Mouse (Mus musculus): ENCODE results near the gene Kmt5a.

DNA sequence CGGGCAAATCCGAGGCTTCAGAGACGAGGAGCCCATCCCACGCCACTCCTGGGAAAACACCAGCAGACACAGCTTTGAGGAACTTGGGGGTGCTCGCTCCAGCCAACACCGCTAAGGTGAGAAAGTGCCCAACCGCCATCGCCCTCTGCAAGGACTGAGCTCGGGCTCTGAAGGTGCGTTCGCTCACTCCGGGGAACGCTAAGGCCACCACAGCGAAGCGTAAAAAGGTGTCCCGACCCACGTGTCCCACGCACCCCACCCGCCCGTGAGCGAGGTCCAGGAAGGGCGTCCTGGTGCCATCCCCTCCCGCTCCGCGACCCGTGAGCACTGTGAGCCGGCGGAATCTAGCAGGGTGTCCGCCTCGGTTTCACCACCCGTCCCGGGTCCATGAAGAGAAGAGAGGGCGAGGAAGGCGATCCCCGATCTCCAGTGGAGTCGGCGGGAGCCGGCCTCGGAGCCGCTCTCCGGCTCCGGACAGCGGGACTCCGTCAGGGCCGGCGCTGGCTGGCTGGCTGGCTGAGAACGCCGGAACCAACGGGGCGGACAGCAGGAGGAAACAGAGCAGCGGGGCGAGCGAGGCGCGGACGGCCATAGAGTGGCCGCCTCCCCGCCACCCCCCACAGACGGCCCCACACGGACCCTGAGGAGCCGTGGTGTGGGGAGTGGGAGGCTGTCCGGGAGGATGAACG lies 14.9 kb upstream of the Kmt5a start:
- TF ChIP-seq POLR2A (IDR thresholded peaks at IDR 0.05; ENCODE audit: borderline replicate concordance, extremely low read depth, low read depth, low read length) (no peak), CTCF (IDR thresholded peaks at IDR 0.05; ENCODE audit: insufficient read depth, low read length) (no peak)

Measured in lung, adult 2 months (tissue).